Mouse (Mus musculus): ENCODE data around the gene Mrpl40. TPM values are rescaled to one million over a fixed set of nuclear protein-coding genes. Genes with fewer than 3 reads are reported as not detected.
"Not testable (repeated sequence)": the region's sequence is repeated elsewhere in the genome, so short reads cannot be mapped to it uniquely, and the experiment has no call there.

The Mrpl40 gene
- polyA plus RNA-seq, 1 experiment from 2014 or later, result 99.3 TPM

GRCm38 (mm10) chr16:18870495-18870894 lies 6.2 kb downstream of the Mrpl40 start:
- H3K4me2 ChIP-seq, result peak overlapping the region; percentile 29
- peaks cover 48% of the 10 kb centered on the region for H3K36me3 ChIP-seq
- H3K9ac ChIP-seq; H3K9me3 ChIP-seq (replicated peaks); H3K4me3 ChIP-seq; H3K27me3 ChIP-seq (replicated peaks); H3K27ac ChIP-seq: not testable (repeated sequence)
- ATAC-seq, result peak; percentile 64; the same call in 1 of the 2 replicates
- WGBS (ENCODE audit: insufficient replicate concordance), result 67% methylated on average over 1 of the region's 1 CpGs
- H3K4me1 ChIP-seq, result peaks cover 26% of the 10 kb centered on the region

GRCm38 (mm10) chr16:18860186-18860585 lies 16.5 kb downstream of the Mrpl40 start:
- H3K27me3 ChIP-seq (replicated peaks), result no peaks in the 10 kb centered on the region
- no peak overlapping the region for H3K9ac ChIP-seq
- no peak overlapping the region for H3K4me3 ChIP-seq
- 49% methylated on average over 1 of the region's 1 CpGs for WGBS (ENCODE audit: insufficient replicate concordance)
- H3K4me2 ChIP-seq, result no peak overlapping the region
- H3K36me3 ChIP-seq, result no peaks in the 10 kb centered on the region
- H3K27ac ChIP-seq, result no peak overlapping the region
- peaks cover 5% of the 10 kb centered on the region; the same call in 1 of the 2 replicates for H3K9me3 ChIP-seq (replicated peaks)
- ATAC-seq, result no peak
- no peaks in the 10 kb centered on the region for H3K4me1 ChIP-seq

- no peaks in the 10 kb centered on the region for H3K36me3 ChIP-seq
- no peak overlapping the region for H3K27ac ChIP-seq
- ATAC-seq, result no peak
- H3K4me2 ChIP-seq, result no peak overlapping the region
- H3K4me3 ChIP-seq, result no peak overlapping the region
- no peaks in the 10 kb centered on the region for H3K27me3 ChIP-seq (replicated peaks)
- H3K9me3 ChIP-seq (replicated peaks), result peaks cover 5% of the 10 kb centered on the region; the same call in 1 of the 2 replicates
- no peaks in the 10 kb centered on the region for H3K4me1 ChIP-seq
- no peak overlapping the region for H3K9ac ChIP-seq
Measured at GRCm38 (mm10) chr16:18858551-18858950, 18.1 kb downstream of the Mrpl40 start.

GRCm38 (mm10) chr16:18849521-18850190 lies 27.0 kb downstream of the Mrpl40 start:
- H3K36me3 ChIP-seq; H3K27ac ChIP-seq; H3K27me3 ChIP-seq (replicated peaks); H3K4me1 ChIP-seq; ATAC-seq; H3K9ac ChIP-seq; H3K9me3 ChIP-seq (replicated peaks); H3K4me2 ChIP-seq; H3K4me3 ChIP-seq: not testable (repeated sequence)
- WGBS (ENCODE audit: insufficient replicate concordance), result 81% methylated on average over 16 of the region's 17 CpGs

GRCm38 (mm10) chr16:18846301-18846820 lies 30.3 kb downstream of the Mrpl40 start:
- no peaks in the 10 kb centered on the region for H3K4me1 ChIP-seq
- H3K9me3 ChIP-seq (replicated peaks), result no peaks in the 10 kb centered on the region
- no peak overlapping the region for H3K4me2 ChIP-seq
- no peak overlapping the region for H3K4me3 ChIP-seq
- no peak overlapping the region for H3K9ac ChIP-seq
- no peak overlapping the region for H3K27ac ChIP-seq
- H3K27me3 ChIP-seq (replicated peaks), result no peaks in the 10 kb centered on the region
- H3K36me3 ChIP-seq, result 0 out of 2 replicates have a peak, but pooled peaks cover under 1% of the 10 kb centered on the region
- no peak for ATAC-seq
- WGBS (ENCODE audit: insufficient replicate concordance), result 70% methylated on average over 15 of the region's 15 CpGs

- Histone ChIP-seq H3K27me3 (replicated peaks) (no peaks in the 10 kb centered on the region), H3K4me2 (no peak overlapping the region), H3K9me3 (replicated peaks) (no peaks in the 10 kb centered on the region), H3K36me3 (peaks cover 45% of the 10 kb centered on the region), H3K27ac (no peak overlapping the region), H3K4me3 (no peak overlapping the region), H3K4me1 (peaks cover 15% of the 10 kb centered on the region), H3K9ac (no peak overlapping the region)
- ATAC-seq, result no peak
- 88% methylated on average over 4 of the region's 4 CpGs for WGBS (ENCODE audit: insufficient replicate concordance)
Measured at GRCm38 (mm10) chr16:18838346-18838745, 38.3 kb downstream of the Mrpl40 start.

GRCm38 (mm10) chr16:18836468-18837208 lies 40.0 kb downstream of the Mrpl40 start, which contains the start of the genes 2510002D24Rik and Gm28539:
Gene 2510002D24Rik, plus strand, starts transcription at chr16:18836578.
Gene Gm28539, plus strand, starts transcription at chr16:18836584.
- Histone ChIP-seq H3K9me3 (replicated peaks) (no peaks in the 10 kb centered on the region), H3K27ac (peak within 1 kb of the TSS; percentile 85), H3K9ac (peak within 1 kb of the TSS; percentile 93), H3K4me3 (peak within 1 kb of the TSS; percentile 89), H3K4me2 (peak within 1 kb of the TSS; percentile 85), H3K4me1 (peaks cover 15% of the 10 kb centered on the region), H3K27me3 (replicated peaks) (no peaks in the 10 kb centered on the region), H3K36me3 (peaks cover 62% of the 10 kb centered on the region)
- WGBS (ENCODE audit: insufficient replicate concordance), result under 1% methylated on average over 46 of the region's 46 CpGs
- ATAC-seq, result peak; percentile 98

GRCm38 (mm10) chr16:18836073-18836467 lies 40.6 kb downstream of the Mrpl40 start:
- peak overlapping the region; percentile 85 for H3K27ac ChIP-seq
- peaks cover 65% of the 10 kb centered on the region for H3K36me3 ChIP-seq
- WGBS (ENCODE audit: insufficient replicate concordance), result 26% methylated on average over 3 of the region's 3 CpGs
- H3K4me3 ChIP-seq, result peak overlapping the region; percentile 89
- H3K9me3 ChIP-seq (replicated peaks), result no peaks in the 10 kb centered on the region
- H3K4me2 ChIP-seq, result peak overlapping the region; percentile 85
- H3K27me3 ChIP-seq (replicated peaks), result no peaks in the 10 kb centered on the region
- peak overlapping the region; percentile 93 for H3K9ac ChIP-seq
- peaks cover 15% of the 10 kb centered on the region for H3K4me1 ChIP-seq
- peak; percentile 22 for ATAC-seq

GRCm38 (mm10) chr16:18833486-18833885 lies 43.2 kb downstream of the Mrpl40 start:
- H3K4me1 ChIP-seq, result peaks cover 15% of the 10 kb centered on the region
- H3K36me3 ChIP-seq, result peaks cover 73% of the 10 kb centered on the region
- no peaks in the 10 kb centered on the region for H3K27me3 ChIP-seq (replicated peaks)
- H3K4me2 ChIP-seq, result no peak overlapping the region
- H3K9me3 ChIP-seq (replicated peaks), result no peaks in the 10 kb centered on the region
- H3K27ac ChIP-seq, result no peak overlapping the region
- H3K4me3 ChIP-seq, result no peak overlapping the region
- WGBS (ENCODE audit: insufficient replicate concordance), result 67% methylated on average over 2 of the region's 2 CpGs
- no peak for ATAC-seq
- H3K9ac ChIP-seq, result no peak overlapping the region

GRCm38 (mm10) chr16:18829102-18829501 lies 47.6 kb downstream of the Mrpl40 start:
- Histone ChIP-seq H3K4me3 (no peak overlapping the region), H3K9me3 (replicated peaks) (no peaks in the 10 kb centered on the region), H3K36me3 (peaks cover 97% of the 10 kb centered on the region), H3K4me1 (no peaks in the 10 kb centered on the region), H3K27me3 (replicated peaks) (no peaks in the 10 kb centered on the region), H3K27ac (no peak overlapping the region), H3K4me2 (no peak overlapping the region), H3K9ac (no peak overlapping the region)
- no peak for ATAC-seq
- WGBS (ENCODE audit: insufficient replicate concordance), result 84% methylated on average over 6 of the region's 6 CpGs

GRCm38 (mm10) chr16:18828630-18829029 lies 48.0 kb downstream of the Mrpl40 start:
- 84% methylated on average over 3 of the region's 3 CpGs for WGBS (ENCODE audit: insufficient replicate concordance)

GRCm38 (mm10) chr16:18822925-18823324 lies 53.7 kb downstream of the Mrpl40 start:
- Histone ChIP-seq H3K4me1 (peaks cover 15% of the 10 kb centered on the region), H3K9me3 (replicated peaks) (no peaks in the 10 kb centered on the region), H3K27ac (no peak overlapping the region), H3K9ac (no peak overlapping the region), H3K36me3 (peaks cover 98% of the 10 kb centered on the region), H3K4me3 (no peak overlapping the region), H3K27me3 (replicated peaks) (no peaks in the 10 kb centered on the region), H3K4me2 (no peak overlapping the region)
- WGBS (ENCODE audit: insufficient replicate concordance), result 75% methylated on average over 4 of the region's 4 CpGs
- ATAC-seq, result no peak

More at GRCm38 (mm10) chr16:18828630-18829029, 48.0 kb downstream of the Mrpl40 start:
- Histone ChIP-seq H3K4me2 (no peak overlapping the region), H3K27me3 (replicated peaks) (no peaks in the 10 kb centered on the region), H3K27ac (no peak overlapping the region), H3K9me3 (replicated peaks) (no peaks in the 10 kb centered on the region), H3K4me3 (no peak overlapping the region), H3K9ac (no peak overlapping the region), H3K36me3 (peaks cover 97% of the 10 kb centered on the region), H3K4me1 (no peaks in the 10 kb centered on the region)
- no peak for ATAC-seq
